Mouse (Mus musculus) myocyte (in vitro differentiated cells): ENCODE data around the gene Ctnnbl1. TPM values are rescaled to one million over a fixed set of nuclear protein-coding genes. Genes with fewer than 3 reads are reported as not detected.

Experiments used
- H3K27me3 ChIP-seq: one replicate; pipeline ENCODE4 v1.6.1; 2011; ENCODE audit not compliant: control insufficient read depth, insufficient read depth, insufficient read length
- H3K36me3 ChIP-seq: one replicate; pipeline ENCODE4 v1.6.1; 2011; ENCODE audit not compliant: control insufficient read depth, insufficient read depth
- H3K4me2 ChIP-seq: one replicate; pipeline ENCODE4 v1.6.1; 2011; ENCODE audit warnings: low read depth, control low read depth
- H3K4me3 ChIP-seq: one replicate; pipeline ENCODE4 v1.5.1; 2011; ENCODE audit warnings: mild to moderate bottlenecking, control low read depth, moderate library complexity
- H3K79me2 ChIP-seq: one replicate; pipeline ENCODE4 v1.6.1; 2011; ENCODE audit not compliant: control insufficient read depth, insufficient read depth
- H3ac ChIP-seq: one replicate; pipeline ENCODE4 v1.6.1; 2011; ENCODE audit not compliant: control insufficient read depth, insufficient read length
- CEBPB ChIP-seq: IDR thresholded peaks from 2 replicates; pipeline ENCODE4 v1.6.1; 2011; ENCODE audit warnings: mild to moderate bottlenecking, moderate library complexity; ENCODE audit not compliant: poor library complexity, insufficient read depth, severe bottlenecking
- E2F4 ChIP-seq: IDR thresholded peaks from one replicate; pipeline ENCODE4 v1.6.1; 2011; ENCODE audit warnings: mild to moderate bottlenecking, control low read depth, moderate library complexity; ENCODE audit not compliant: insufficient read depth
- MAX ChIP-seq: IDR thresholded peaks from one replicate; pipeline ENCODE4 v1.6.1; 2011; ENCODE audit warnings: low read depth, mild to moderate bottlenecking, control low read depth
- MYOD1 ChIP-seq, 3 experiments: IDR thresholded peaks; one replicate each; pipeline ENCODE4 v1.6.1; 2011; ENCODE audit warnings: control low read depth in 2 of 3, low read depth in 2 of 3, mild to moderate bottlenecking in 2 of 3, moderate library complexity in 1 of 3; ENCODE audit not compliant: insufficient read length in 2 of 3, control insufficient read depth in 1 of 3
- MYOG ChIP-seq, 3 experiments: IDR thresholded peaks; one replicate each; pipeline ENCODE4 v1.6.1; 2011; ENCODE audit warnings: control low read depth in 2 of 3, low read depth in 2 of 3, mild to moderate bottlenecking in 2 of 3; ENCODE audit not compliant: insufficient read length in 2 of 3, control insufficient read depth in 1 of 3, insufficient read depth in 1 of 3
- POLR2A ChIP-seq: IDR thresholded peaks from one replicate; pipeline ENCODE4 v1.6.1; 2011; ENCODE audit warnings: low read depth, mild to moderate bottlenecking, control low read depth, moderate library complexity; ENCODE audit not compliant: insufficient read length
- POLR2AphosphoS2 ChIP-seq: IDR thresholded peaks from one replicate; pipeline ENCODE4 v1.6.1; 2011; ENCODE audit warnings: low read depth, control low read depth; ENCODE audit not compliant: insufficient read length
- REST ChIP-seq: IDR thresholded peaks from one replicate; pipeline ENCODE4 v1.6.1; 2011; ENCODE audit warnings: mild to moderate bottlenecking, control low read depth, moderate library complexity; ENCODE audit not compliant: insufficient read depth, insufficient read length
- SRF ChIP-seq: IDR thresholded peaks from one replicate; pipeline ENCODE4 v1.6.1; 2011; ENCODE audit warnings: low read depth; ENCODE audit not compliant: control insufficient read depth, insufficient read length
- TCF12 ChIP-seq: IDR thresholded peaks from one replicate; pipeline ENCODE4 v1.6.1; 2011; ENCODE audit warnings: mild to moderate bottlenecking, control low read depth; ENCODE audit not compliant: poor library complexity, insufficient read depth, severe bottlenecking
- TCF3 ChIP-seq: IDR thresholded peaks from one replicate; pipeline ENCODE4 v1.6.1; 2011; ENCODE audit warnings: low read depth, control low read depth; ENCODE audit not compliant: insufficient read length
- USF1 ChIP-seq: IDR thresholded peaks from one replicate; pipeline ENCODE4 v1.6.1; 2011; ENCODE audit warnings: low read depth, mild to moderate bottlenecking, control low read depth, moderate library complexity
- polyA plus RNA-seq: library from polyadenylated mRNA; unstranded; fragments of >200 nt; fragmentation: generic; extraction: Trizol; gene quantifications from one replicate; pipeline ENCODE4 v1.2.1, GENCODE M21; 2012; ENCODE audit warnings: missing spikeins

The Ctnnbl1 gene
- polyA plus RNA-seq, 1 experiment, result 35.0 TPM

DNA sequence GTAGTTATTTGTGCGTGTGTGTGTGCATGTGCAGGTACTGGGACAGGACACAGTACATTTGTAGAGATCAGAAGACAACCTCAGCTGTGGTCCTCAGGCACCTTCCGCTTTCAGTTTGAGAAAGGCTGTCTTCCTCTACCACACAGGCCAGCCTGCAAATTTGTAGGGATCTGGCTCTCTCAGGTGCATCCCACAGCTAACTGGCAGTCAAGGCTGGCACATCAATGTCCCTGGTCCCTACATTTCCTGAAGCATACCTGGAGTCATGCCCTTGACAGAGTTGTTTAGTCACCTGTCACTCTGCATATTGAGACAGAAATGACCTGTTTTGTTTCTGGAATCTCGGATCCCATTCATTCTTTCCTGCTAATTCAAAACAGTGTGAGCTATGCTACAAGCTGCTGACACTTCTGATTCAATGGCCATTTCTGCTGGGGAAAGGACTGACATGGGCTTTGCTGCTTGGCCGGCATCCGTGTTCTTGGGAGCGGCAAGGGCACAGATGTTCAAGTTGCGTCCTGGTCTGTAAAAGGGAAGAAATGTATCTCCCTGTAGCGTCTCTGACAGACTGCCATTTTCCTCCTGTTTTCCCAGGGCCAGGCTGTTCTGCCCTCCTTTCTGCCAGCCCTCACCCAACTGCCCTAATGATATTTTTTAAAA lies 53.8 kb downstream of the Ctnnbl1 start:
- H3K27me3 ChIP-seq, result no peaks in the 10 kb centered on the region
- TF ChIP-seq REST, result no peak
- TF ChIP-seq POLR2AphosphoS2, result no peak
- TF ChIP-seq MAX, result no peak
- TF ChIP-seq TCF3, result no peak
- TF ChIP-seq E2F4, result no peak
- no peak for TF ChIP-seq TCF12
- TF ChIP-seq USF1, result no peak
- no peak for TF ChIP-seq SRF
- no peak for TF ChIP-seq MYOD1 (IDR thresholded peaks at IDR 0.05; ENCODE audit: control insufficient read depth in 1 of 3, insufficient read length in 2 of 3, low read depth in 2 of 3)
- TF ChIP-seq CEBPB, result no peak
- TF ChIP-seq MYOG (IDR thresholded peaks at IDR 0.05; ENCODE audit: control insufficient read depth in 1 of 3, insufficient read depth in 1 of 3, insufficient read length in 2 of 3, low read depth in 2 of 3), result no peak
- no peak for TF ChIP-seq POLR2A

DNA sequence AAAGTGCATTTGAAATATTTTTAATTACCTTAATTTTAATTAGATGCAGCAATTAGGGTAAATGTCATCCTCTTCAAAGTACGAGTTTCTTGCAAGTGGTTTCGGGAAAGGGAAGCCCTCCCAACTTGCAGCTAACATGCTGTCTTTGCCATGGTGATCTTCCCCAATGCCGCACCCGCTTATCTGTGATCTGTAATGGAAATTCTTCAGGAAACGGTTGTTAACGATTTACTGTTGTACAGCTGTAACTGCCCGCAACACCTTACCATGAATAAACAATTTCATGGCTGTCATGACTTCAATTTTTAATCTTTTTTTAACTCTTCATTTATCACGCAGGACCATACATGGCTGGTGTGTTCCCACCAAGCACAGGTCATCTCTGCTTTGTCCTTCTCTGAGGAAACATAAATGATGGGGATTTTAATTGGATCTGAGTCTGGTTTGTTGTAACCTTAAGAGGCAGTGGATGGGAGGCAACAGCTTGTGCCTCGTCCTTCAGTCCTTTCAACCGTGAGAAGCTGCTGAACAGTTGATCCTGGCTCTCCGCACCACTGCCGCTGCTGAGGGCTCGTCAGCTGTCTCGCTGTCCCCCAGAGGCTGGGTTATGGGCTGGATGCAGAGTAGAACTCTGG lies 54.4 kb downstream of the Ctnnbl1 start:
- no peak overlapping the region for H3ac ChIP-seq
- H3K4me2 ChIP-seq, result no peak overlapping the region
- no peaks in the 10 kb centered on the region for H3K36me3 ChIP-seq
- H3K4me3 ChIP-seq, result no peak overlapping the region
- no peaks in the 10 kb centered on the region for H3K27me3 ChIP-seq
- H3K79me2 ChIP-seq, result no peaks in the 10 kb centered on the region
- no peak for TF ChIP-seq TCF12
- no peak for TF ChIP-seq POLR2AphosphoS2

More for the DNA sequence above, 53.8 kb downstream of the Ctnnbl1 start:
- Histone ChIP-seq H3ac (no peak overlapping the region), H3K4me2 (no peak overlapping the region), H3K4me3 (no peak overlapping the region), H3K36me3 (no peaks in the 10 kb centered on the region), H3K79me2 (no peaks in the 10 kb centered on the region)

DNA sequence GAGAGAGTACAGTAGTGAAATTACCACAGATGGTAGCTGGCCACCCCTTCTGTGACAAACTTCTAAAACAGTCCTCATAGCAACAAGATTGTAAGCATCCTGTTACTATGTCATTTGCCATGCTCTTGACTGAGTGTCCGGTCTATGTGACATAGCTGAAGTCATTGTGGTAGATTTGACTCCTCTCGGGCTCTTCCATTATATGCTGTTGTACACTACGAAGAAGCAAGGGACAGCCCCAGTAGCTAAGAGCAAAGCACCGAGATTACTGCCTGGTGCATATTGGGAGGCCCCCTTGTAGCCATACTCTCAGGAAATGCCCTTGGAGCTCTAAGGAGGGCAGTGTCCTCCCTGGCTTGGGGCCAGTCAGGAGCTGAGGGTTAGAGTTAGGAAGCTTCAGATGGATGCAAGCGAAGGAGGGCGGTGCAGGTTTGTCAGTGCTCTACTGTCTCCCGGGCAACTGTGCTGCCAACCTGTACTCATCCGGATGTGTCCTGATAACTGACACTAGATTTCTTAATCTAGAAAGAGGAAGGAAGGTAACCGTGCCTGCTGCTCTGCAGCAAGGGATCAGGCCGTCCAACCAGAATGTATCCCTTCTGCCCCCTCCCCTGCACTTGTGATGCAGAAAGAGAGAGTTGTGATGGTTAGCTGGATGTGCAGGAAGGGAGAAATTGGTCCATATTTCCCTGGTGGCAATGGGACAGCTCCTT lies 55.8 kb downstream of the Ctnnbl1 start:
- no peak overlapping the region for H3K4me2 ChIP-seq
- no peaks in the 10 kb centered on the region for H3K27me3 ChIP-seq
- TF ChIP-seq SRF (no peak), REST (no peak), POLR2A (no peak), E2F4 (no peak), MYOD1 (IDR thresholded peaks at IDR 0.05; ENCODE audit: control insufficient read depth in 1 of 3, insufficient read length in 2 of 3, low read depth in 2 of 3) (no peak), USF1 (no peak), TCF12 (no peak), CEBPB (no peak), TCF3 (no peak), MAX (no peak), POLR2AphosphoS2 (no peak), MYOG (IDR thresholded peaks at IDR 0.05; ENCODE audit: control insufficient read depth in 1 of 3, insufficient read depth in 1 of 3, insufficient read length in 2 of 3, low read depth in 2 of 3) (no peak)
- H3K4me3 ChIP-seq, result no peak overlapping the region
- no peaks in the 10 kb centered on the region for H3K36me3 ChIP-seq
- H3ac ChIP-seq, result no peak overlapping the region
- no peaks in the 10 kb centered on the region for H3K79me2 ChIP-seq

DNA sequence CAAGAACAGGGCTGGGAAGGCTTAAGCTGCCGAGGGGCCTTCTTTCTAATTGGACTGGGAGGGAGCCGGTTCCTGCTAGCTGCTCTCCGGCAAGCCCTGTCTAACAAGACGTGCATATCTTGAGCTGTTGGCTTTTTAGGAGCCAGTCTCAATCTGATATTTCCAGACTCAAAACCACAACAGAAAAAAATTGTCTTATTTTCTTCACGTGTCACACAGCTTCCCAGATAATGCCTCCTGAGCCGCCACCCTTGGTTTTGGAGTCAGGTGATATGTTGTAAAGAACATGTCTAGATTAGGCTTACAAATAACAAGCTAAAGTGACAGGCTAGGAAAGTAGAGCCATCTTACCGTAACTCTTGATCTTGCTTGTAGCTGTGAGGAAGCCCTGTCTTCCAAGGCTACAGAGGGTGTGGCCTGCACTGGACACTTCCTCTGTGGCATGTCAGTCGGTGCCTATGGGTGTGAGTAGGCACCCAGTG lies 56.7 kb downstream of the Ctnnbl1 start:
- H3K4me3 ChIP-seq, result no peak overlapping the region
- no peak for TF ChIP-seq USF1
- no peak for TF ChIP-seq REST
- no peak for TF ChIP-seq SRF
- no peak for TF ChIP-seq TCF12
- TF ChIP-seq MAX, result no peak
- no peak for TF ChIP-seq MYOD1 (IDR thresholded peaks at IDR 0.05; ENCODE audit: control insufficient read depth in 1 of 3, insufficient read length in 2 of 3, low read depth in 2 of 3)
- no peak for TF ChIP-seq POLR2AphosphoS2
- no peak for TF ChIP-seq TCF3
- no peak for TF ChIP-seq E2F4
- TF ChIP-seq MYOG (IDR thresholded peaks at IDR 0.05; ENCODE audit: control insufficient read depth in 1 of 3, insufficient read depth in 1 of 3, insufficient read length in 2 of 3, low read depth in 2 of 3), result no peak
- TF ChIP-seq CEBPB, result no peak
- TF ChIP-seq POLR2A, result no peak

More for the DNA sequence above, 56.7 kb downstream of the Ctnnbl1 start:
- Histone ChIP-seq H3ac (no peak overlapping the region), H3K4me2 (no peak overlapping the region), H3K79me2 (no peaks in the 10 kb centered on the region), H3K27me3 (no peaks in the 10 kb centered on the region), H3K36me3 (no peaks in the 10 kb centered on the region)
